Mouse (Mus musculus): Measurements from ENCODE around the gene Tnpo1. TPM values are rescaled to one million over a fixed set of nuclear protein-coding genes. Genes with fewer than 3 reads are reported as not detected.

Gene Tnpo1
- 10 to 100 TPM; 51.7 to 66.2 (median 62.7) TPM for total RNA-seq (2022)

DNA sequence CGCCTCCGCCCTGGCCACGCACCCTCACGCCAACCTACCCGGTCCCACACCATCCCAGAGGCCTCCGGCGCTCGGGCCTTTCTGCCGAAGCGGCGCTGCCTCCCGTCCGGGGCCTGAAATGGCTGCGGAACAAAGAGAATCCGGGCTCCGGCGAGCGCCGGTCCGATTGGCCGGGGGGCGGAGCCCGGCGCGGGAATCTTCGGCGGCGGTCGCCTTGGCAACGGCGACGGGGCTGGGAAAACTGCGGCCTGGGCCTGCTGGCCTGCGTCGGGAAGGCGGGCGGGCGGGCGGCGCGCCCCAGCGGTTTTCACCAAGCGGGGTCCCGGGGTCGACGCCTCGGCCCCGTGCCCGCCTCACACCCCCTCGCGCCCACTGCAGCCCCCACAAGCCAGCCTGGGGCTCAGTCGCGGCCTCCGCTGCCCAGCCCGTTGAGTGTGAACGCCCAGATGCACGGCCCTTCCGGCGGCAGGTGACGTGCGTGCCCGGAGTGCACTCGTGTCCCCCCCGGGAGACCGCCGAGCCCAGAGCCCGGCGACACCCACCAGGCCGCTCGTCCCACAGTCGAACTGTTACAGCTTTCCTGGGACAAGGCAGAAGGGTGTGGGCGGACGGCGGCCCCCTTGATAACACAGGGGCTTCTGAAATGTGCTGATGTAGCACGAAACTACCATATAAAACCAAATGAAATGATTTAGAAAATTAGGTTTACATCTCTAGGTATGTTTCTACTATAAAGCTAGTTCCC, at the start of gene Tnpo1:
Tnpo1 (minus strand) TSS at position 172 of the 745 bp plus-strand sequence.
- DNase-seq (ENCODE audit: low spot score in 2 of 2), result peak; percentile 79 to 87

DNA sequence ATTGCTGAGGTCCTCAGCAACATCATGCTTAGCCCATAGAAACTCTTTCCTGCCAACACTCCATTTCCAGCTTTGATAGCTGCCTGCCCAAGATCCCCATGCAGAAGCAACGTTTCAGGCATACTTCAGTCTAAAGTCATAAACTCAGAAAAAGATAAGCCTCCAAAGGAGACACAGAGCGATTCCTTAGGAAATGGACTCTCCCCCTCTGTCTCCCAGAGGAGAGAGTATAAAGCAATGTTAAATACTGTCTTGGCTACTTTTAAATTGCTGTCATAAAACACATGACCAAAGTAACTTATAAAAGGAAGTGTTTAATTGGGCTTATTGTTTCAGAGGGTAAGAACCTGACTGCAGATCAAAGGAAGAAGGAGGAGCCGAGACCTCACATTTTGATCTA, 45.9 kb upstream of the Tnpo1 start:
- no peak for DNase-seq (ENCODE audit: low spot score in 2 of 2)

DNA sequence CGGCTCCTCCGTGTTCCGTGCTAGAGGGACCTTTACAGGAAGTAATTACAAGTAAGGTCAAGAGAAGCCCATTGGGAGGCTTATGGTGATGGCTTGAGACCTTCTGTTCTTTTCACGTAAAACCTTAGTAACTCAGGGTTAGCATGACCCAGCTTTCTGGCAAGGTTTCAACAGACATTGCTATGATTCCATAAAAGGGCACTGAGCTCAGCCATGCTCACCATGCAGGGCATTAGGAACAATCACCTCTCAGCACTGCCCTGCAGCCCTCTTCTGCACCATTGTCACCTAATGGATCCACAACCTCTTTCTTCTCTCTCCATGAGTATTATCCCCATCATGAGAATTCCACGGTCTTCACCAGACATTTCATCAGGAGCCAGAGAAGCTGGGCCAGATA, 45.5 kb upstream of the Tnpo1 start:
- DNase-seq (ENCODE audit: low spot score in 2 of 2), result no peak

DNA sequence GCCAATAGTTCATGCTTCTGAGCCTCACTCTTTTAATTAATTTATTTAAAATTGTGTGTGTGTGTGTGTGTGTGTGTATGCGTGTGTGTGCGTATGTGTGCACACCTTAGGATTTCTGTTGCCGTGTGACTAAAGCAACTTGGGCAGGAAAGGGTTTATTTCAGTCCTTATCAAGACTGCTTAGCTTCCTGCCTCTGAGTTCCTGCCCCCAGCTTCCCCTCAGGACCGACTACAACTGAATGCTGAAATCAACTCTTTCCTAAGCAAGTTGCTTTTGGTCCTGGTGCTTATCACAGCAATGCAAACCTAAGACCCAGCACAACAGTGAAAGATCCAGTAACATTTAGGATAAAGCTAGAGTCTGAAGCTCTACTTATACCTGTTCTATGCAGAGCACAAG, 42.3 kb upstream of the Tnpo1 start:
- DNase-seq (ENCODE audit: low spot score in 2 of 2), result no peak

DNA sequence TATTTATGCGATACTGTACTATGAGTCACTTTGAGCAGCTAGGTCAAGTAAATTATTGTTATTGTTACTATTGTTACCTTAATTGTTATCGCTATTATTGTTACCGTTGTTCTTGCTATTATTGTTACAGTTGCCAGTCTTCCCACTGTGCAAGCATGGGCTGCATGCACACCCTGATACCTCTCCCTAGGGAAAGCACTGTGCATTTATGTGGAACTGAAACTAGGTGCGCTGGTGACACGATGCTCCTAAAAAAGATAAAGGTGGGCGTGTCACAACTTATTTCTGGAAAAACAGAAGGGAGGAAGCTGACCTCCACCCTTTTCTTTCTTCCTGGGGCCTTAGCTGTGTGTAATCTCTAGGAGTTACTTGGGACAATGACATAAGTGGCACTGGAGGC, 41.8 kb upstream of the Tnpo1 start:
- no peak for DNase-seq (ENCODE audit: low spot score in 2 of 2)

DNA sequence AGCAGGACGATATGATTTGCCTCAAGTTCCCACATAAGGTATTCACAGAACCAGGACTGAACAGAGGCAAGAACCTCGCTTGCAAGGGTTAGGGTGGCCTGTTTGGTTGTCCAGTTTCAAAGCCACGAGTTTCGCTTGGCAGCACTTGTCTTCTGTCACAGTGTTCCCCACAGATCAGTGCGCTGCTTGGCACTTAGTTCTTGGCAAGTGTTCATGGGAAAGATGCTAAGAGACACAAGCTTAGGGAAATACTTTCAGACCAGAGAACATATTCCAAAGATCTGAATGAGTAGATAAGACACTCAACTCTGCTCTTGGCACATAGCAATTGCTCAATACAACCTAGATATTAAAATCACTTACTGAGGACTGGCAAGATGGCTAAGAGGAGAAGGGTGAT, 40.4 kb upstream of the Tnpo1 start:
- no peak for DNase-seq (ENCODE audit: low spot score in 2 of 2)

DNA sequence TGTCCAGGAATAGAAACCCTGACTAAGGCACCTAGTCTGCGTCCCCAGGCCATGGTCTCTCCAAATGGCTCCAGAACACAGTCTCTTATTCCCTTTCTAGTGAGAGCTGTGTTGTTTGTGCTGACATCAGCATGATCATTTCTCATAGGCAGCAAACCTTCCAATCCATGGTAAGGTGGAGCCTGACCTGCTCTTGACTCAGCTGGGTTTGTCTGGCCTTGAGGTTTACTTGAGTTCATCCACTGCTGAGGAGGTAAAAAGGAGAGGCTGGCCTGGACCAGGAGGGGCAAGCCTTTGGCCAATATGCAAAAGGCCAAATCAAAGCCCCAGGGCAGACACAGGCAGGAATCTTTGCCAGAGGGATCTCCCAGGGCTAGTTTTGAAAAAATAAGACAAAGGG, 37.4 kb upstream of the Tnpo1 start:
- DNase-seq (ENCODE audit: low spot score in 2 of 2), result no peak

DNA sequence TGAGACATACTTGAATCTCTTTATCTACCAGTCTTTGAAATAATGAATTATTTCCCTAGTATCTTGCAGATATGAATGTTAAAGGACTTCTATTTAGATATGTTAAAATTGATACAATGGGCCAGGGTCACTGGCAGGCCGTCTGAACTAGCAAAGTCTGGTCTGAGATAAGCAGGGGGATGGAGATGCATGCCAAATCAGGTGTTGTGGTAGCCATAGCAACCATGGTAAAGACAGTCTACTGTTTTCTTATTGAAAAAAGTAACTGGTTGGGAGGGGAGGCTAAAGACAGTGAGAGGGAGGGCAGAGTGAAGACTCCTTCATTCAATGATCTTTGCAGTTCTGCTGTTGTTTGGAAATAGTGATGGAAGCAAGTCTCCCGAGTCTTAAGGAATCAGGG, 32.0 kb upstream of the Tnpo1 start:
- DNase-seq (ENCODE audit: low spot score in 2 of 2), result no peak

DNA sequence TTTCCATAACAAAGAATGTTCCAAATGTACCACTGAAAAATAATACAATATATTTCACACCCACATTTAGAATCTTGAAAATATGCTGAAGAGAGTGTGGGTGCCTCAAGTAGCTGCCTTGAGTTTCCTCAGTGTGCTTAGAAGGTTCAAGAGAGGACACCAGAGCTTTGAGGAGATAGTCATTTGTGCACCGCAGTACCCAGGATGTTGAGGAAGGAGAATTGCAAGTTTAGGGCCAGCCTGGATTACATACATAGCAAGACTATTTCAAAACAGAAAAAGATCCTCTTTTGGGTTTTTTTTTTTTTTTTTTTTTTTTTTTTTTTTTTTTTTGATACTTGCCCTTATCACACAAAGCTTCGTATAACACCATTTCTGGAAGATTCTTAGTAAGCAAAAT, 30.0 kb upstream of the Tnpo1 start:
- DNase-seq (ENCODE audit: low spot score in 2 of 2), result no peak

DNA sequence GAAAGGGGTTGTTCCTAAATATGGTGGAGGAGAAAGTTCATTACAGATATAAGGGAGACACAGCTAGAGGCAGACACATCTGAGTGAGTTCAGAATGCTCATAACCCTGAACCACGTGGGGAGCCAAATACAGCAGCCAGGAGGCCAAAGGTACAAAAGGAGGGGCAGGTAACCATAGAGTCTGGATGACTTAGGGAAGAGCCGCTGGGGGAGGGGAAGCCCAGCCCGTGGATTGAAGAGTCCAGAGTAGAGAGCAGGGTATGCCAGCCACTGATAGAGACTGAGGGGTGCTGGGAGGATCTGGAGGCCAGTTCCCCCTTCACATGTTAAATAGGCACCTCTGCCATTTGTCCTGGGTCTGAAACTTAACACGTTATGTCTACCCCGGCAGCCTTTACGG, 29.5 kb upstream of the Tnpo1 start:
- DNase-seq (ENCODE audit: low spot score in 2 of 2), result no peak

DNA sequence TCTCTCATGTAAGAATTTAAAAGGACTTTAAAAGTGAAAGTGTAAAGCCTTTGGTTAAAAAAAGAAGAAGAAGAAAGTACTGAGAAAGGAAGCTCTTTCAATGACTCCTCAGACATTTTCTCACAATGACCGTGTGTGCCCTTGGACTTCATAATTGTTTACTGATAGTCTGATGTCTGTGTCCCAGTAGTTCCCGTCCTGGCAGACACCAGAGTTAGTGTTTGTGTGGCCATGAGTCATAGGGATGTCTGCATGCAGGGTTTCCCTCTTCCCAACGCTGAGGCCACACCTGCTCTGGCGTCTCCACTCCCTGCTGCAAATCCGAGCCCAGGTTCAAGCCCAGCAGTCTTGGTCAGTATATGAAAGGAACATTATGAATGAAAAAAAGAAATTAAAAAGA, 29.0 kb upstream of the Tnpo1 start:
- no peak for DNase-seq (ENCODE audit: low spot score in 2 of 2)

DNA sequence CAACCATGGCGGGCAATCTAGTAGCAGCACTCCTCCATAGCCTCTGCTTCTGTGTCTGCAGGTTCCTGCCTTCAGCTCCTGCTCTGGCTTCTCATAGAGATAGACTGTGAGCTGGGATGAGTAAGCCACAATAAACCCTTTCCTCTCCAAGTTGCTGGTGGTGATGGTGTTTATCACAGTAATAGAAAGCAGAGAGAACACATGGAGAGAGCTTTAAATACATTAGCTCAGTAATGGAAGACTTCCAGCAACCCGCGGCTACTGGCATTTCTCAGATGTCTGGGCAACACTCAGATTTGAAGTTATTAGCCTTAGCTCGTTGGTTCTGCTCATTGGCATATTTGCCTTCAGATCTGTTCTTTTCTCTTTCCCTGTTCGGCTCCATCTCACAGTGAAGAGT, 27.6 kb upstream of the Tnpo1 start:
- peak in 1 of 2 experiments; percentile 20 for DNase-seq (ENCODE audit: low spot score in 2 of 2)

DNA sequence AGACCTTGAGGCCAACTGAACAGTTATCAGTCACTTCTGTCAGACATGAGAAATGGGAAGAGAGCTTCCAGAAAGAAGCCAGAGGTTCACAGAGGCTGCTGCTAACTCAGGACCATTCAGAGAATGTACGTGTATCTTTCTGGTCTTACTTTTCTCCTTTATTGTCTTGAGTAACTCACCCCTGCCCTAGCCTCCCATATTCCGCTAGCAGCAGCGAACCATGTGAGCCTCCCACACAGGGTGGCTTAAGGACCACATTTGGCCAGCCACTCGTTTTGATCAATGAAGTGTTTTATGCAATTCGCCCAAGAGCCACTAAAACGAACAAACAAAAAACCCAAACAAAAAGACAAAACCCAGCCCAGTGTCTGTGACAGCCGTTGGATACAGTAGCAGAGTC, 25.8 kb upstream of the Tnpo1 start:
- DNase-seq (ENCODE audit: low spot score in 2 of 2), result no peak

DNA sequence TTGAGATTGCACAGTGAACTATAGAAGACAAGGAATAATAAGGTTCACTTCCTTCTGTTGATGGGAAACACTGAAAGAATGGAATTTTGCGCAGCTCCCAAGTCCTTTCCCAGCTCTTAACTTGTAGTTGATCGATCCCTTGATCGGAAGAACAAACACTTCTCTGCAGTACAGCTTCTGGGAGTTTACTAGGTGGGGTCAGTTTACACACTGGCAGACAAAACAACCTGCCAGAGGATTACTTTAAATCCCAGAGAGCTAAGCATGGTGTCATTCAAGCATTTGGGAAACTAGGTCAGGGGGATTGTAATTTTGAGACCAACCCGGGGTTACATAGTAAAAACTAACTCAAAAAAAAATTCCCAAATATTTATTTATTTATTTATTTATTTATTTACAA, 22.0 kb upstream of the Tnpo1 start:
- DNase-seq (ENCODE audit: low spot score in 2 of 2), result no peak

DNA sequence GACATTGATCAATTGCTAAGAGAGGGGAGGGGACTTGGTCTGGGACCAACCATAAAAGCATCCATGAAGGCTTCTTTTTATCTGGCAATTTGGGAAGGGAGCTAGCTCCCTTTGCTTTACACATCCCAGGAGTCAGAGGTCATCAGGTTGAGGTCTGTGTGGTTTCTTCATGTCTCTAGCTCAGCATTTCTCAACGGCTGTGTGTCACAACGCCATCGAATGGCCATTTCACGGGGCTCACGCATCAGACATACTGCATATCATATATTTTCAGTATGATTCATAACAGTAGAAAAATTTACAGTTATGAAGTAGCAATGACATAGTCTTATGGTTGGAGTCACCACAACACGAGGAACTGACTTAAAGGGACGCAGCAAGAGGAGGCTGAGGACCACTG, 20.2 kb upstream of the Tnpo1 start:
- DNase-seq (ENCODE audit: low spot score in 2 of 2), result no peak

DNA sequence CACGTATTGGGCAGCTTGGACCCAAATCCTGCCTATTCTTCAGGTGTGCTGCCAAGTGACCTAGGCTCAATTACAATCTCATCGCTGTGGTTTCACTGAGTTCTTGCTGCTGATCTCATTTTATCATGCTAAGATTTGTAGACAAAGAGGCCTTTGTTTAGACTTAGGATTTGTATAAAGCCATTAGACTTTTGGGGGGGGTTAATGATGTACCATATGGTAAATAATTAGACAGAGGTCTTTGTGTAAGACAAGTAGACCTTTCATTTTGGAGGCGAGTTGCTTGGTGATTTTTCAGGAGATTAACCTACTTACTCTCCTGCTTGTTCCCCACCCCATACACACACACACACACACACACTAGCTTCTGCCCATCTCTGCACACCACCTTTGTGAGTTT, 19.7 kb upstream of the Tnpo1 start:
- no peak for DNase-seq (ENCODE audit: low spot score in 2 of 2)

DNA sequence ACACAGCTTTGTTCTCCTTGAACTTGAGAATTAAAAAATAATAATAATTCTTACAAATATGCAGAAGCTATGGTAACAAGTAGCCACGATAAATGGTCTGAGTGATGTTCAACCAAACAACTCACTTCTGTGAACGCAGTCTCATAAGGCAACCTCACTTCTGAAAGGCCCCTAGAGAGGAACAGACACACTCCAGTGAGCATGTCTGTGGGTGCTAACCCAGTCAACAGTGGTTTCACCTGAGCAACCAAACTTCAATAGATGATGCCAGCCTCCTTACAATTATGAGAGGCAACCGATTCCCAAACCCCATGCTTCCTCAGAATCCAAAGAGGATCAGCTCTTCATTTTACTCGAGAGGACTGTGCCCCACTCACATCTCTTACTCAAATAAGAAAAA, 19.2 kb upstream of the Tnpo1 start:
- no peak for DNase-seq (ENCODE audit: low spot score in 2 of 2)

DNA sequence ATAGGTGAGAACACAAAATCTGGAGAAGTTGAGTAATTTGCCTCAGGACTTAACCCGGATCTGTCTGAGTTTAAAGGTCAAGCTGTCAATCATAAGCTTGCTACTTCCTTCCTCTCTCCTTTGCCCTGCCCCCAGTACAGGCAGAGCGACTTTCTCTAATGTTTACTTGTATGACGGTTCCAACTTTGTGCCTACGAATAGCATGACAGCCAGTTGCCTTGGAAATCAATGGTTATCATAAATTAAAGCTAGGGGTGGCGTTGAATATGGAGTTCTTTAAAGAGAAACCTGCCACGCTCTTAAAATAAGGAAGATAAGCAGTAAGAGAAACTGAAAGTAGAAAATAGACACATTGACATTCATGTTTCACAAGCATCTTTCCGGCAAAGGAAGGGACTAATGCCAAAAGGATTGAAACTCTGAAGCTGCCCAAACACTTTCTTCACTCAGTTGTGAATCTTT, 18.5 kb upstream of the Tnpo1 start:
- no peak for DNase-seq (ENCODE audit: low spot score in 2 of 2)

DNA sequence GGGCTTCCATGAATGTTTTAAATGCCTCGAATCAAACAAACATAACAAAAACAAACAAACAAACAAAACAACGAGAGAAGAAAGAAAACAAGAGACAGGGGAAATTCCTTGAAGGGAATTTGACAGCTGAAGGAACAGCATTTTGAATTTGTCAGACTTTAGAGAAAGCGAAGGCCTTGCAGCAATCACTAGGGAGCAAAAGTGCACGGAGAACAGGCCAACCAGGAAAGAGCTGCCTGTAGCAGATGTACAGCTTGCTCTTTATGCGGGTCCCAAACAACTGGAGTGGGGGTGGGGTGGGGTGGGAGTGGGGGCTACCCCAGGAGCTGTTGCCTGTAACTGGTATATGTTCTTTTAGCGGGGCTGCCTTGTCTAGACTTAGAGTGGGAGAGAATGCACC, 16.2 kb upstream of the Tnpo1 start:
- DNase-seq (ENCODE audit: low spot score in 2 of 2), result no peak

DNA sequence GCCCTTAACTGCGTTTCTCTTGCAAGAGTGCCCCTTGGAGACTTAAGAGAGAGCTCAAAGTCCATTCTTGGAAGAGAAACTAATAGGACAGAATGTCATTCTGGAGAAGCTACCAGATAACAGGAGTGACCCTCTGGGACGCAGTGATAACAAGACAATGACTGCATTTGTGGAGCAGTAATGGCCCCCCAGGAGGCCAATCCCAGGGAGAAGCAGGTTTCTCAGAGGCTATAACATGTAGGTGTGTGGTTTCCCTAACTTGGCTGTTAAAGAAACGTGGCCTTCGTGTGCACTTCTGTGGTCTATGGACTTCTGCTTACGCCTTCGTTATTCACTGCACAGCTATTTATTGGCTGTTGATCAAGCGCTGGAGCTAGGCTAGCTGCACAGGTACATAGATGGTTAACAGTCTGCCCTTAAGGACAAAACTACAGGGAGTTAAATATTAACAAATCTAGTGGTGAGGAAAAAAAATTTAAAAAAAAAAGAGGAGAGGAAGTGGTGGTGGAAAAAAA, 15.7 kb upstream of the Tnpo1 start:
- no peak for DNase-seq (ENCODE audit: low spot score in 2 of 2)

DNA sequence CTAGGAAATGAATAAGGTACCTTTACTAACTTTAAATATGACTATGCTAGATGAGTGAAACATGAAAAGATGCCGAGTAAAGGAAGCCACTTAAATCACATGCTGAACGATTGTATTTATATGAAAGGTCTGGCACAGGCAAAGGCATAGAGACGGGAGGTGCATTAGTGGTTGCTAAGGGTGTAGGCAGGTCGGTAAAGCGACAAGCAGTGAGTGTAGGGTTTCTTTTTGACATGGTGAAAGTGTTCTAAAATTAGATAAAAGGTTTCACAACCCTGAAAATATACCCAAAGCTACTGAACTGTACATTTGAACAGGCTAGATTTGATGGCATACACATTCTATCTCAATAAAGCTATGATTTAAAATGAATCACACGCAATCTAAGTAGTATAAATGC, 10.9 kb upstream of the Tnpo1 start:
- no peak for DNase-seq (ENCODE audit: low spot score in 2 of 2)

DNA sequence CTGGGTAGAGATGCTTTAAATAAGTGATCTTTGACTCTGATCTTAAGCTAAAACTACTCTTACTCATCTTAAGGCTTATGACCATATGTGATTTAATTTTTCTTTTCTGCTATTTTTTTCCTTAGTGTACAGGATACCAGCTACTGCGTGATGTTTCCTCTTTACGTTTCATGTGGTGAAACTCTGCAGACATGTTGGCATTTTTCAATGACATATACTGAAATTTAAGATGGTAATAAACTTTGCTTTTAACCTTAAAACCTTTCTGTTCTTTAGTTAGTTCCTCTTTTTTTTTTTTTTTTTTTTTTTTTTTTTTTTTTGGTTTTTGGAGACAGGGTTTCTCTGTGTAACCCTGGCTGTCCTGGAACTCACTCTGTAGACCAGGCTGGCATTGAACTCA, 2.7 kb upstream of the Tnpo1 start:
- no peak for DNase-seq (ENCODE audit: low spot score in 2 of 2)

DNA sequence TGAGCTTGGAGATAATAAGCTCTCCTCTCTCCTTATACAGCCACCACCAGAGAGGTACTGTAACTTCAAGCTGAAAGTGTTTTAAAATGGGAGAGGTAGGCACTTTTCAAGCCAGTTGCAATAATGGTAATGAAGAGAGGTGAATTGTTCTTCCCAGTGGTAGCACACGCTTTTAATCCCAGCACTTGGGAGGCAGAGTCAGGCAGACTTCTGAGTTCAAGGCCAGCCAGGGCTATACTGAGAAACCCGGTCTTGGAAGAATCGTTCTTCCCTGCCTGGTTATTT, 716 bp upstream of the Tnpo1 start:
- DNase-seq (ENCODE audit: low spot score in 2 of 2), result no peak

Measured in left cerebral cortex, adult 8-10 months (tissue).